Mouse (Mus musculus) liver, adult 2 months (tissue): ENCODE measurements around the gene Cry1. TPM values are rescaled to one million over a fixed set of nuclear protein-coding genes. Genes with fewer than 3 reads are reported as not detected.

Experiments used
- DNase-seq: peaks from one replicate; pipeline ENCODE4 v3.0.0-alpha.2; 2011; ENCODE audit warnings: low read depth, low spot score; ENCODE audit errors: extremely low read depth
- H3K27ac ChIP-seq: fragments of 200-500 bp; replicated peaks from 2 replicates; pipeline ENCODE4 v1.5.1; 2012; ENCODE audit warnings: low read depth, mild to moderate bottlenecking, control low read depth, inconsistent platforms, low read length; ENCODE audit not compliant: insufficient read depth
- H3K27me3 ChIP-seq: fragments of 200-500 bp; 2 replicates; pipeline ENCODE4 v1.6.1; 2012; ENCODE audit warnings: mild to moderate bottlenecking, moderate library complexity, low read length, inconsistent platforms; ENCODE audit not compliant: control insufficient read depth, insufficient read depth
- H3K36me3 ChIP-seq: fragments of 200-500 bp; 2 replicates; pipeline ENCODE4 v1.6.1; 2012; ENCODE audit warnings: low read length, inconsistent platforms; ENCODE audit not compliant: control insufficient read depth, insufficient read depth
- H3K4me1 ChIP-seq: fragments of 200-500 bp; 2 replicates; pipeline ENCODE4 v1.6.1; 2011; ENCODE audit warnings: low read length; ENCODE audit not compliant: control insufficient read depth, insufficient read depth
- H3K4me3 ChIP-seq: fragments of 200-500 bp; 2 replicates; pipeline ENCODE4 v1.5.1; 2011; ENCODE audit warnings: low read depth, mild to moderate bottlenecking, control low read depth, low read length, moderate library complexity; ENCODE audit not compliant: insufficient read depth
- H3K79me2 ChIP-seq: fragments of 200-500 bp; 2 replicates; pipeline ENCODE4 v1.6.1; 2012; ENCODE audit warnings: inconsistent platforms, mild to moderate bottlenecking, low read length, moderate library complexity; ENCODE audit not compliant: control insufficient read depth, insufficient read depth
- H3K9ac ChIP-seq: fragments of 200-500 bp; 2 replicates; pipeline ENCODE4 v1.6.1; 2012; ENCODE audit warnings: low read depth, mild to moderate bottlenecking, control low read depth, inconsistent platforms, low read length
- CTCF ChIP-seq: fragments of 200-500 bp; IDR thresholded peaks from 2 replicates; pipeline ENCODE4 v1.5.1; 2011; ENCODE audit warnings: low read depth, low read length, control low read depth
- POLR2A ChIP-seq: fragments of 200-500 bp; IDR thresholded peaks from 2 replicates; pipeline ENCODE4 v1.6.1; 2011; ENCODE audit warnings: low read length, control low read depth; ENCODE audit not compliant: insufficient read depth; ENCODE audit errors: extremely low read depth
- WGBS: fragments of 180-500 bp; shearing (Covaris S2); methylation state at CpG from one replicate; pipeline ENCODE4 v1.1.7; 2018; 5-methylcytosine and 5-hydroxymethylcytosine counted together
- polyA plus RNA-seq: library from polyadenylated mRNA; depleted of rRNA; stranded (reverse); fragments of >200 nt; gene quantifications from 2 replicates; pipeline ENCODE4 v1.2.3, GENCODE M21; 2012; rRNA removed
- total RNA-seq: library from RNA; depleted of rRNA; stranded (reverse); fragments of >200 nt; gene quantifications from 2 replicates; pipeline ENCODE4 v1.2.3, GENCODE M21; 2014; rRNA removed

Gene Cry1
- 1.9 and 3.0 TPM in 2 replicates for total RNA-seq
- 5.2 and 27.1 TPM in 2 replicates for polyA plus RNA-seq

- Histone ChIP-seq H3K4me3 (peak within 1 kb of the TSS; percentile 92), H3K27me3 (no peaks in the 10 kb centered on the region), H3K4me1 (peaks cover 28% of the 10 kb centered on the region), H3K79me2 (peaks cover 11% of the 10 kb centered on the region; the same call in 1 of the 2 replicates), H3K27ac (peak within 1 kb of the TSS; percentile 97), H3K9ac (peak within 1 kb of the TSS; percentile 98), H3K36me3 (no peaks in the 10 kb centered on the region)
- DNase-seq: peak; percentile 75
- 1% methylated on average over 75 of the region's 75 CpGs for WGBS
- peak; percentile 54 for TF ChIP-seq POLR2A
- TF ChIP-seq CTCF: no peak
These were observed at the start of gene Cry1 for GRCm38 (mm10) chr10:85184964-85185608. Gene Cry1 (minus strand): TSS chr10:85185064.

- WGBS: 92% methylated on average over 6 of the region's 6 CpGs
- Histone ChIP-seq H3K79me2 (no peaks in the 10 kb centered on the region), H3K4me1 (peaks cover 3% of the 10 kb centered on the region; the same call in 1 of the 2 replicates), H3K27ac (no peak overlapping the region), H3K9ac (no peak overlapping the region), H3K27me3 (no peaks in the 10 kb centered on the region), H3K36me3 (no peaks in the 10 kb centered on the region), H3K4me3 (no peak overlapping the region)
- DNase-seq: no peak
- TF ChIP-seq CTCF (no peak), POLR2A (no peak)
These were observed 36.8 kb upstream of the Cry1 start for GRCm38 (mm10) chr10:85221771-85222050.

- no peaks in the 10 kb centered on the region for H3K79me2 ChIP-seq
- WGBS: 34% methylated on average over 22 of the region's 22 CpGs
- no peak overlapping the region for H3K27ac ChIP-seq
- TF ChIP-seq CTCF (peak; percentile 94), POLR2A (no peak)
- H3K9ac ChIP-seq: no peak overlapping the region
- peak; percentile 66 for DNase-seq
- no peak overlapping the region for H3K4me3 ChIP-seq
- H3K4me1 ChIP-seq: peaks cover 3% of the 10 kb centered on the region; the same call in 1 of the 2 replicates
- no peaks in the 10 kb centered on the region for H3K36me3 ChIP-seq
- H3K27me3 ChIP-seq: no peaks in the 10 kb centered on the region
These were observed 36.3 kb upstream of the Cry1 start for GRCm38 (mm10) chr10:85220918-85221770.

- 77% methylated on average over 5 of the region's 5 CpGs for WGBS
- H3K4me1 ChIP-seq: no peaks in the 10 kb centered on the region
These were observed 30.0 kb upstream of the Cry1 start for GRCm38 (mm10) chr10:85214847-85215246.

GRCm38 (mm10) chr10:85211673-85212072, 26.8 kb upstream of the Cry1 start:
- Histone ChIP-seq H3K79me2 (no peaks in the 10 kb centered on the region), H3K27me3 (no peaks in the 10 kb centered on the region), H3K9ac (no peak overlapping the region), H3K36me3 (no peaks in the 10 kb centered on the region), H3K4me3 (no peak overlapping the region), H3K4me1 (no peaks in the 10 kb centered on the region), H3K27ac (no peak overlapping the region)
- no peak for DNase-seq
- TF ChIP-seq CTCF (no peak), POLR2A (no peak)
- 90% methylated on average over 5 of the region's 5 CpGs for WGBS

More at GRCm38 (mm10) chr10:85214847-85215246, 30.0 kb upstream of the Cry1 start:
- H3K4me3 ChIP-seq: no peak overlapping the region
- no peaks in the 10 kb centered on the region for H3K27me3 ChIP-seq
- TF ChIP-seq CTCF: no peak
- TF ChIP-seq POLR2A: no peak
- no peaks in the 10 kb centered on the region for H3K36me3 ChIP-seq
- DNase-seq: no peak
- no peaks in the 10 kb centered on the region for H3K79me2 ChIP-seq
- H3K27ac ChIP-seq: no peak overlapping the region
- no peak overlapping the region for H3K9ac ChIP-seq
